Mouse (Mus musculus) E14TG2a.4 (cell line): Measurements from ENCODE around the gene Elf1.

Experiments used
- CTCF ChIP-seq: conservative IDR thresholded peaks from 2 replicates; pipeline ENCODE4 v1.5.1; 2014; ENCODE audit warnings: low read length
- NANOG ChIP-seq: IDR thresholded peaks from 2 replicates; pipeline ENCODE4 v1.6.1; 2014; ENCODE audit warnings: borderline replicate concordance, low read length, mixed read lengths
- POU5F1 ChIP-seq: IDR thresholded peaks from 2 replicates; pipeline ENCODE4 v1.6.1; 2014; ENCODE audit warnings: low read length, borderline replicate concordance

DNA sequence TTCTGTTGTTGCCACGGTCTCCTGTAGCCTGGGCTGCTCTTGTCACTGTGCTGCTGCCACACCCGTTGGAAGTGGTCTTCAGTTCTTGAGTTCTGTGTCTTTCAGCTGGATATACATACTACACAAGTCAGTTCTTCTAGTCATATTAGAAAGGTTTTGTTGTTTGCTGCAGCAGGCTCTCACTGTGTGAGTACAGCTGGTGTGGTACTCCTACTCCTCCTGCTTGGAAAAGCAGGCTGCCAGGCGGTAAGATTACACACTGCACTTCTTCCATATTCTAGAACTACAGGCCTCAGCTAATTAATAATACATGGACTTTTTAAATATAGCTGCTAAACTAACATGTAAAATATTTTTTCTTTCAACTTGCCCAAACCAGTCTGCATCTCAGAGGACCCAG is 125.9 kb downstream of the Elf1 start:
- TF ChIP-seq CTCF = no peak
- no peak for TF ChIP-seq POU5F1
- no peak for TF ChIP-seq NANOG
